Mouse (Mus musculus) ES-CJ7 (cell line): ENCODE results near the gene Nfkbia.

Experiments
- DNase-seq: peaks from one replicate; pipeline ENCODE4 v3.0.0; 2011; ENCODE audit warnings: low read depth, low spot score

Gene Nfkbia

DNA sequence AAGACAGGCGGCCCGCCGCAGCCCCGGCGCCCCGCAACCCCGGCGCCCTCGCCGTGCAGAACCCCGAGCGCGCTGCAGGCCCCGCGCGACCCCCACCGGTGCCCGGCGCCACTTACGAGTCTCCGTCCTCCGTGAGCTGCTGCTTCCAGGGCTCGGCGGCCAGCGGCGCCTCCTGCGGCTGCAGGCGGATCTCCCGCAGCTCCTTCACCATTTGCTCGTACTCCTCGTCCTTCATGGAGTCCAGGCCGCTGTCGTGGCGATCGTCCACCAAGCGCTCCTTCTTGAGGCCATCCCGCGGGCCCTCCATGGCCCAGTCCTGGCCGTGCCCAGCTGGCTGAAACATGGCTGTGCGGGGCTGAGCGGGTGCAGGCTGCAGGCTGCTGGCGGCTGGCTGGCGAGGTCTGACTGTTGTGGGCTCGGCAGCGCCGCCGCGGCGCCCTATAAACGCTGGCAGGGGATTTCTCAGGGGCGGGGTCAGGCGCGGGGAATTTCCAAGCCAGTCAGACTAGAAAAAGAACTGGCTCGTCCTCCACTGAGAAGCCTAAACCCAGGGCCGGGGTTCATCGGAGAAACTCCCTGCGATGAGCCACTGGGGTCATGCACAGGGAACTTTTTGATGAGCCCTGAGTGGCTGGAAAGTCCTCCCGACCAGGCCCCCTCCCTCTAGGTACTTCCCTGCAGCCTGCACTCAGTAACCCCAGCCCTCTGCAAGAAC lies at the start of gene Nfkbia:
Gene Nfkbia (minus strand): TSS at position 464 of the 715 bp plus-strand sequence.
- DNase-seq: peak; percentile 87

- peak; percentile 37 for DNase-seq
Observed at GRCm38 (mm10) chr12:55539157-55539556, 46.7 kb upstream of the Nfkbia start.

DNA sequence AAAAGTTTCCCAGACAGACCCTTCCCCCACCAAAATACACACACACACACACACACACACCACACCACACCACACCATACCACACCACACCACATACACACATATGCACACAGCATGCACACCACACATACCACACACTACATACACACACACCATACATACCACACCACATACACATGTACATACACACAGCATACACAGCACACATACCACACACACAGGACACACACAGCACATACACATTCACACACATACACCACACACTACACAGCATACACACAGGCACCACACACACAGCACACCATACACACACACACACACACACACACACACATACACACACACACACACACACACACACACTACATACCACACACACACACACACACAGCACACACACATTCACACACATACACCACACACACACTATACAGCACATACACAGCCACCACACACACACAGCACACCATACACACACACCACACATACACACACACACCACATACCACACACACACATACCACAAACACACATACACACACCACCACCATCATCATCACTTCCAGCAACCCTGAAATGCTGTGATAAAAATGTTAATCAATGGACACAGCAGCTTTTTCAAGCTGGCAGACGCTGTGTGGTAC lies 46.0 kb upstream of the Nfkbia start:
- no peak for DNase-seq

DNA sequence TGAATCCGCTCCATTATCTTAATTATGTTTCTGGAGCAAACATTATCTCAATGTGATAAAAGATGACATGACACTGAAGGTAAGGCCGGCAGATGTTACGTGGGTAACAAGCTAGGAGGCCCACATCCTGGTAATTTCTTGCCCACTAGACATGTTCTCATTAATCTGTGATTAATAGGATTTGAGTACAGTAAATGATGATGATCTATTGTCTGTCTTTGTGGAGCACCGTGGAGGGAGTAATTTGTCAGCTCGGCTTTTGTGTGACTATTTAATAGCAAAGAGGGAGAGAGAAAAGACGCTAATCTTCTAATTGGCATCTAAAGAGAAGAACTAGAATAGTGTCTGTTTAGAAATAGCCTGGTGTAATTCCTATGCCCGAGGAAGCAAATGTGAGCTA lies 45.3 kb upstream of the Nfkbia start:
- DNase-seq: no peak

- no peak for DNase-seq
Observed at GRCm38 (mm10) chr12:55536537-55537135, 44.2 kb upstream of the Nfkbia start.

GRCm38 (mm10) chr12:55526983-55527752 lies 34.7 kb upstream of the Nfkbia start:
- no peak for DNase-seq

DNA sequence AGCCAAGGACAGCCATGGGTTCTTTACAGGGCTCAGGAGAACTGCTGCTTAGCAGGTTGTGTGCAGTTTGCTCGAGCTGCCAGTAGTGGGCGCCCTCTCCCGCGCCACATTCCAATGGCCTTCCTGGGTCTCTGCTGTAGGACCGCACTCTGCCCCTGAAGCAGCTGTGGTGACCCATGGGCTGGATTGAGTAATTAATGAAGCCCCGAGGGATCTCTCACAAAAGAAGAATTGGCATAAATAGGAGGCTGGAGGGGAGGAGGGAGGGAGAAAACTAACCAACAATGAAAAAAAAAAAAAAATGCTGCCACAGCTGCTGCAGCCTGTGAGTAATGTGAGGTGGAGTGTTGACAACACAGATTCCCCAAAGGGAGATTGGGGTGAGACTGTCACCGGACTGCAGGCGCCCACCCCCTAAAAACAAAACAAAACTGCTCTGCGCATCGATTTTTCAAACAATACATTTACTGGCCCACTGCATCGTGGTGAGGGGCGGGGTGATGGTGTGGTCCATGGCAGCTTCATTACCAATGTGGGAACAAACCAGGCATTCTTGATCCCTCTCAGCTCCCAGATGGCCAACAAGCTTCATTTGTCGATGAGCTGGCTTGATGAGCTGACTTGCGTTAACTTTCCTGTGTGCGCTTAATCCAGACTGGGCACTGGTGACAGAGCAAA lies 25.8 kb upstream of the Nfkbia start:
- DNase-seq: peak; percentile 66

- no peak for DNase-seq
Observed at GRCm38 (mm10) chr12:55508817-55509216, 16.4 kb upstream of the Nfkbia start.

DNA sequence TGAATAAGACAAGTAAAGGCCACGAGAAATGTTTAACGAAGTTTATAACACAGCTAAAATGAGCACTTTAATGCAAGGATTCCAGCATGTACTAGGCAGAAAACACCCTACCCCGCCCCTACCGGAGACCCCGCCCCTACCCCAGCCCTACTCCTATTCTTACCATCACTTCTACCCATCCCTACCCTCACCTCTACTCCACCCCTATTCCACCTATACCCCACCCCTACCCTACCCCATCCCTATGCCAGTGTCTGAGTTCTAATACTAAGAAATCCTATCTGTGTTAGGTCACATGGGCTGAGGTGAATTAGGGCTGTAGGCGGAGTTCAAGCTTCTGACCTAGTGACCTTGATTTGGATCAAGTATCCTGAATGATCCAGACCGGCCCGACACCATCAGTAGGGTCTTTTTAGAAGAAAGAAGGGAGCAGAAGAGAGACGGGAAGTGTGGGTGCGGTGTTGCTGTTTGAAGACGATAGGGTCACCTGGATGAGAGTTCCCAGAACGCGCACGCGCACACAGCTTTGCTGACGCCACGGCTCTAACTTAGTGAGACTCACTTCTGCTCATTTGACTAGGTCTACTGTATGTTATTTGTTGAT lies 15.0 kb upstream of the Nfkbia start:
- peak; percentile 90 for DNase-seq

DNA sequence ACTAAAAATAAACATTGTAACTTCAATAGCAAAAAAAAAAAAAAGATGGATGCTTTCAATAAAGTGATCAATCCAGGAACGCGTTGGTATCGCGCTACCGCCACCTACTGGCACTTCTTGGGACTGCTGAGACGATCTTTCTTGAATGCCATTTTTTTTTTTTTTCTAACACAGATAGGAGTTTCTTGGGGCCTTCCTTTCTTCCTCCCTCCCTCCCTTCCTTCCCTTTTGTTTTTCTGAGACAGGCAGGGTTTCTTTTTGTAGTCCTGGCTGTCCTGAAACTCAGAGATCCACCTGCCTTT lies 13.5 kb upstream of the Nfkbia start:
- peak; percentile 93 for DNase-seq

DNA sequence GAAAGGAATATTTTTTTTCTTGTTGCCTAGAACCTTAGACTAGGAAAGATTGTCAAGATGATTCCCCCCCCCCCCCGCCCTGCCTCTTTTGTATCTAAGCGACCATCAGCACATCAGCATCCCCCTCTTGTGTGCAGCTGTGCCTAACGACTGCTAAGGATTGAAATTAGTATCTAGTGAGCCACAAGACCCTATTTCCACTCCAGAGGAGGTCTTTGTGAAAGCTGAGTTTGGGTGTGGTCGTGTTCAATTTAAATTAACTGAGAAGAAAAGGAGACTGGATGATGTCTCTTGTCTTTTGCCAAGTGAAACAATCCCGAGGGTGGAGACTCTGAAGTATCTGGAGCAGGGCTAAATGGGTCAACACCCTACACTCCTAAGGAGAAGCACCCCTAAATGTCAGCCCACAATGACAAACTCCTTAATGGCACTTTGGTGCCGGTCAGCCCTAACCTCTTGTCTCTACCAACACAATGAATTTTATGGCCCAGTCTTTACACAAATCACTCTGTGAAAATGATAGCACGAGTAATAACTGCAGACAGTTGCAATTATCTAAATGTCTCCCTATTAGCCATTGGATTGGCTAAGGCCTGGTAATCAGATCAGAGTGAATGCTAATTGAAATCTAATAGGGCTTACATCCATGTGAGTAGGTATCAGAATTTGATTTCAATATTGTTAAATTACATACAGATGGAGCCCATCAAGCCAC lies 13.0 kb upstream of the Nfkbia start:
- peak; percentile 97 for DNase-seq

GRCm38 (mm10) chr12:55499031-55499430 lies 6.6 kb upstream of the Nfkbia start:
- DNase-seq: peak; percentile 86

DNA sequence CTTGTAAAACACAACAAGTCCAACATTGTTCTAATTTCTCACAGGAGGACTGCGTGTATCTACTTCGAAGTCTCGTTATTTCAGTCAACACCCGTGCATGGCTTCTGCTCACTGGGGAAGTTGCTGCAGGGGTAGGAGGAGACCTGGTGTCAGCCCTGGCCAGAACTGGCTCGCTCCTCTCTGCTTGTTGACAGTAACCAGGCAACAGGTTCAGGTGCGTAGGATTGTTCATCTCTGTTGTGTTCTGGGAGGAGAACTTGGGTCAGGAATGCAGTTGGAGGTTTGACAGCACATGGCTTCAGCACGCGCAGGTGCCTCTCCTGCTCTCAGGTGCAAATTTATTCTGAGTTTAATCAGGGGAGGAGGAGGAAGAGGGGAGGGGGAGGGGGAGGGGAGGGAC lies 5.3 kb upstream of the Nfkbia start:
- peak; percentile 75 for DNase-seq

DNA sequence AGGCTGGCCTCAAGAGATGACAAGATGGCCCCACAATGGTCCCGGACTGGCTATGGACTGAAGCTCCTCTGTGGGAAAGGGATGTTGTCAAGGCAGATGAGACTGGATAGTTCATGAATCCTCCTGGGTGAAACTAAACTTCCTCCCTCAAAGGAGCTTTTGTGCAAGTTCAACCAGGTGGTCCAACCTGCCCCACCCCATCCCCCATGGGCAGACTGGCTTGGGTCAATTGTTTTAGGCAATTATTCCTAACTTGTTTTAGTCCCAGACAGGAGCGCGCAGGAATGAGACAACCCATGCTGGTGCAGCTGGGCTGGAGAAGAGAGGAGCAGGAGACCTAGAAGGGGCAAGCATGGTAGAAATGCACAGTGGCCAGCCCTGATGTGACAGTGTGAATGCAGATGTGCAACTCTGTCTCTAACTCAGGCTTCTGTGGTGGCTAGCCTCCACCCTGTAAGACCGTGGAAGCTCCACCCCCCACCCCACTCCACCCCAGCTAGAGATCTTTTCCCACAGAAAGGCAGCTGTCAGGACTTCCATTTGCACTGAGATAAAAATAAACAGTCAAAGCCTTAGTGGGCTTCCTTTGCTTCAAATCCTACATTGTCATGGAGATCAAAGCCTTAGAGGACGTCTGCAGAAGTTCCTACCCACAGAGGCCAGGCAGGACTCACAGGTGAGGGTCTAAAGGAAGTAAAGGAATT lies 3.6 kb upstream of the Nfkbia start:
- peak; percentile 76 for DNase-seq

DNA sequence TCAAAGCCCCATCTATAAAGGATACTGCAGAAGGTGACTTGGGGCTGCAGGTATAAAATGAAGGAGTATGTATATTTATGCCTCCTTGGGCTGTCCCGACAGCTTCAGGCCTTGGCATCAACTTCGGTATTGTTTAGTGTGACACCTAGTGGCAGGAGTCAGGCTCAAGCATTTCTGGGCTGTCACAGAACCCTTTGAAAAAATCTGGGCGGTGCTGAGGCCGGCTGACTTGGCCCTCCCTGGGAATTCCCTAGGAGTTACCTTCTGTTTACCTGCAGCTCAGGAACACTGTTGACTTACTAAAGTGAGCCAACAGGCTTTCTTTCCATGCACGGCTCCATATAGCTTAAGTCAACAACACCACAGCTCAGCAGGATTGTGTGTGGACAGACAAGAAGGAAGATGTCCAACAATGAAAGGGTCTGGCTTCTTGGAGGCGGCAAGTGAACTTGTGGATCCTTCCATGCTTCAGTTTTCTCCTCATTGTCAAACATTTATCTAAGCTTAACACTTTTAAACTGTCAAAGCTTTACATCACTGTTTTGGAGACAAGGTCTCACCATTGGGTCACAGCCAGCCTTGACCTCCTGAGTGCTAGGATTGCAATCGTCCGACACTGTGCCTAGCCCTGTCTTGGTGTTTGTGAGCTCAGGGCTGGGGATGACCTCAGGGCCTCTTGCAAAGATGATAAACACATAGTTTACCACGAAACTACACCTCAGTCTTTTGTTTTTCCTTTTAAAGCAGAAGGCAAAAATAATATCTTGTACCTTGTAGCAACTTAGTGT lies 2.9 kb upstream of the Nfkbia start:
- peak; percentile 86 for DNase-seq

DNA sequence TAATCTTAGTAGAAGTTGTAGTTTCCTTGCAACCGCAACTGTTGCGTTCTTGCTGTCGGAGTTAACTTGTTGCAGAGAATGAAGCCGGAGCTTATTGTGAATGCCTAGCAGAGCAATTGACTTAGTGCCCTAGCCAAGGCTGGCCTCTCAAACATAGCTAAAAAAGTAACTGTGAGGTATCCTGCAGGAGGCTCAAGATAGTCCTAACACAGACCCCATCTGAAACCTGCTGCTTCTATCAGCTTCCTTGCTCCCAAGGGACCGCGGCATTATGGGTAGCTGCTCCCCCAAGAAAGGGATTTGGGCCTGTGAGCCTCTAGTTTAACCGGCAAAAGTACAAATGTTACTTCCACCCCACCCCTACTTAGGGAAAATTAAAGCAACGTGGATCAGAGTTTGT lies 934 bp upstream of the Nfkbia start:
- DNase-seq: no peak

DNA sequence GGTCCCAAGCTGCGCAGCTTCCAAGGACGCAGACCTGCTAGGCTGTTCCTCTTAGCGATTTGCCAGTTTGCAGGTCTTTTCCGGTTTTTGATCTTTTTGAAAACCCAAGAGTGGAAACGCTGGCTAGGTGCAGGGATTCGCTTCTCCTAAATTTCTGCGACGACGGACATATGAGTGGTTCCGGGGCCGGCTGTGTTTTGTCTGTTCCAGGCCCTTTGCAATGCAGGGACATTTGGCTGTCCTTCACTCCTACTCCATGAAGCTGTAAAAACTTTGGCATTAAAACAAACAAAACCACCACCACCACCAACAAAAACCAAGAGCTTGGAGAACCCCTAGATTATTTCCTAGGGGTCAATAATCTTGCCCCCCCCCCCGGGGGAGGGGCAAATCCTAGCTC lies 494 bp upstream of the Nfkbia start:
- no peak for DNase-seq

DNA sequence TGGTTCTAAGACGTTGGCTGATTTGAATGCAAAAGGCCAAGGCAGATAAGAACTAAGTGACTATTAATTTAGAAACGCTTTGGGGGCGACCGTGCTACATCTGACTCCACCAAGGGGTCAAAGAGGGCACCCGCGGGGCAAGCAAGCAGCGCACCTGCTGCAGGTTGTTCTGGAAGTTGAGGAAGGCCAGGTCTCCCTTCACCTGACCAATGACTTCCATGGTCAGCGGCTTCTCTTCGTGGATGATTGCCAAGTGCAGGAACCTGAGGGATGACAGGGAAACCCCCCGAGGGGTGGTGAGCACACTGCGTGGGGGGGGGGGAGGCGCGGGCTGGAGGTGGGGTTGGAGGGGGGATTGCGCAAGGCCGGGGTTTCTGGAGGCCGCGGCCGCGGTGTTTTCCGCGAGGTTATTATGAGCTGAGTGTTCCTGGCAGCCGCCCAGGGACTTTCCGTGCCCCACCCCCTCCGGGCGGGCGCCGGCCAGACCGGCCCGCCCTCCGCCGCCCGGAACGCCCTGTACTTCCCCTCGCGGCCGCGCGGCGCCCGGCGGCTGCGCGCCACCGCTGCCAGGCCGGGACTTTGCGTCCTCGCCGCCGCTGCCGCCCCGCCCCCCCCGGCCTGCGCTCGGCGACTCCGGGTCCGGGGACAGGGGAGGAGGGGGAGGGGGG lies 797 bp downstream of the Nfkbia start:
- DNase-seq: peak; percentile 65
